Mouse (Mus musculus) heart, adult 2 months (tissue): Measurements from ENCODE around the gene Asf1a.
A peak's percentile ranks its signal among the peaks of the same experiment; 100 is the strongest.

Experiments
- CTCF ChIP-seq: fragments of 200-600 bp; IDR thresholded peaks from 2 replicates; pipeline ENCODE4 v1.8.1; 2022; ENCODE audit warnings: antibody characterized with exemption, mild to moderate bottlenecking, moderate library complexity
- POLR2A ChIP-seq: fragments of 200-500 bp; IDR thresholded peaks from 2 replicates; pipeline ENCODE4 v1.6.1; 2011; ENCODE audit warnings: mild to moderate bottlenecking, low read depth, low read length, control low read depth; ENCODE audit not compliant: insufficient read depth

GRCm38 (mm10) chr10:53605328-53605727 is 8.8 kb downstream of the Asf1a start:
- TF ChIP-seq POLR2A, result no peak
- peak; percentile 31; the same call in 1 of the 2 replicates for TF ChIP-seq CTCF
